Mouse (Mus musculus): ENCODE results near the gene Gm39566. TPM values are rescaled to one million over a fixed set of nuclear protein-coding genes. Genes with fewer than 3 reads are reported as not detected.

Gm39566 gene
- total RNA-seq, 2 experiments from 2014 or later, result not detected

DNA sequence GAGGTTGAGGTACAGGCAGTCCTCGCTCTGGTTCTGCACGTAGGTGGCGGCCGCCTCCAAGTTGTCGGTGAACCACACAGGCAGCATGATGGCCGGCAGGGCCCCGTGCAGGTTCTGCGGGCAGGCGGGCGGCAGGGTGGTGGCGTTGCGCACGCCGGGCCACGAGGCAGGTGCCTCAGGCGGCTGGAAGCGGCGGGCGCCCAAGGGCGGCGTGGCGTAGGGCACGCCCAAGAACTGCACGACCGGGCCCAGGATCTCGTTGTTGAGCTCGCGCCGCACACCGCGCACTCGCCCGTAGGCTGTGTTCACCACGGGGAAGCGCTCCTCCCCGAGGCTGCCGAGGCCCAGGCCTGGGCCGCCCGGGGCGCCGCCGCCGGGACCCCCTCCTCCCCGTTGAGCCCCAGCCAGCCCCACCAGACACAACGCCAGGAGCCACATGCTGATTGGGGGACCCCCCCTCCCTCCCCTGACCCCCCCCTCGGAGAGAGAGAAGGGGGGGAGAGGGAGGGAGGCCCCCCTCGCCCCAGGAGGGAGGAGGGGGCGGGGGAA lies 19.0 kb upstream of the Gm39566 start:
- no peak for DNase-seq (ENCODE audit: low spot score)

DNA sequence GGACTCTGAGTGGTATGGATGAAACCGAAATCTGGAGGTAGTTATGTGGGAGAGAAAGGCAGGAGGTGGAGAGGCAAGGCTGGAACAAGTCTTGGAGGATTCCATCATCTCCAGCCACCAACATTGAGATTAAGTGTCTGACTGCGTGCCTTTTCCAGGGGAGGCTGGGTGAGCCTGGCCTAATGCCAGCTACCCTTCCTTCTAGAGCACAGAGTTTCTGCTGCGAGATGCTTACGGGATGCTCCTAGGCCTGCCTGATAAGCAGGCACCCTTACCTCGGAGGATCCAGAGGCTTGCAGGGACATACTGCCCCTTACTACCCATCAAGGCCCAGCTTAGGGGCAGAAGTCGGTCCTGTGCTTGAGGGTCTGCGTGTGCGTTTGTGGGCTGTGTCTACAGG lies 18.5 kb upstream of the Gm39566 start:
- no peak for DNase-seq (ENCODE audit: low spot score)

DNA sequence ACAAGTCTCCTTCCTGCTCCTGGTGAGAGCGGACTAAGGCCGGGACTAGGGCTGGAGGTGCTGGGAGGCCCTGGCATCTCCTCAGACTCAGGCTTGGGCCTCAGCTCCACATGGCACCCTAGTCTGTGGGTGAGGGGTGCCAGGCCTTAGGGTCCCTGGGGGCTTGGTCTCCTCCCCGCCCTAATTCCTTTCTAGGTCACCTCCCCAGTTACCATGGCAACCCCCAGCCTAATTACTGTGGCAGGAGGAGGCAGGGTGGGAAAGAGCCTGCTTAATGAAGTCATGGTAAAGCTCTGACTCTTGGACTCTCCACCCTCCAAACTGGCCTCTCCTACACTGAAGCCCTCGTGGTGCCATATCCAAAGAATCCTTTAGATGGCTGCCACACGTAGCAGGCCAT lies 13.7 kb upstream of the Gm39566 start:
- no peak for DNase-seq (ENCODE audit: low spot score)

DNA sequence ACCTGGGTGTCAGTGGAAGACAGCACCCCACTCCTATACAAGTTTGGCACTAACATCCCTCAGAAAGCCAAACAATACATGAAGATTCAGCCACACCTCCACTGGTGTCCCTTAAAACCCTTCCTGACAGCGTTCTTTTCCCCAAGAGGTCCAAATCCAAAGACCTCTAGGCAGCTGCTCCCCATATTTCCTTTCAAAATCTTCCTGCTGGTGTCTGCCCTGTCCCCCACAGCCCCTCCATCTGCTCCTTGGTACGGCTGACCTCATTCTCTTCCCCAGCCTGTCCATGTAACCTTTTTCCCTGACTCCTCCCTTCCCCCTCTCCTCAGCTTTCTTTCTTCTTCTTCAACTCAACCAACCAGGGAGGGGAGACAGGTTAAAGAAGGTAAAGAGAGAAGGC lies 8.4 kb upstream of the Gm39566 start:
- DNase-seq (ENCODE audit: low spot score), result no peak

DNA sequence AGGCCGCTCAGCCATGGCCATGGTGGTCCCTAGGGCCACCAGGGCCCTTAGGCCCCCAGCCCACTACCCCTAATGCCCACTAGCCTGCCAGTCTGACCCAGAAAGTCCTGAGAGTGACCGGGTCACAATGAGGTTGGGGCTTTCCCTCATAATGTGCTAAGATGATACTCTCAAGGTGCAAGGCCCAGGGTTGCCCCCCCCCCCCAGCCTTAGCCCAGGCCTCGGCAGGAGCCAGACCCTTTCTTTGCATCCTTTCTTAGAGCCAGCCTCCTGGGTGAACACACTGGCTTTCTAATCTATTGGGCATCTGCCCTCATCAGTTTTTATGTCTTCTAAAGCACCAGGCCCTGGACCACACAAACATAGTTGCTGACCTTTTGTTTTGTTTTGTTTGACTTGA lies 7.0 kb upstream of the Gm39566 start, which contains the start of gene Spem1:
Spem1 (minus strand) TSS at position 101 of the 400 bp plus-strand sequence.
- no peak for DNase-seq (ENCODE audit: low spot score)

DNA sequence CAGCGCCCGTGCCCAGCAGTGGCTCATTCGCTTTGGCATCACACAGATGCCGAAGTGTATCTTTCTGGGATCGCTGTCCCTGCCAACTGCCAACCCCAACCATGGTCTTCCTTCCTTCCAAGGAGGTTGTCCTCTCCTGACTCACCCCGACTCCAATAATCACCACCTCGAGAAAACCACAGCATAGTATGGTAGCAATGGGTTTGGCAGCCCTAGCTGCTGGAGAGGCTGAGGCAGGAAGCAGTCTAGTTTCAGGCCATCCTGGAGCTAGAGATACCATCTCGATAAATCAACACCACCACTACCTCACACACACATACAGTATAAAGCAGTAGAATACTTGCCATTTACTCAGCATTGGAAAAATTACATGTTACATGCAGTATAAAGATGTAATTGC lies 3.8 kb upstream of the Gm39566 start:
- DNase-seq (ENCODE audit: low spot score), result no peak

DNA sequence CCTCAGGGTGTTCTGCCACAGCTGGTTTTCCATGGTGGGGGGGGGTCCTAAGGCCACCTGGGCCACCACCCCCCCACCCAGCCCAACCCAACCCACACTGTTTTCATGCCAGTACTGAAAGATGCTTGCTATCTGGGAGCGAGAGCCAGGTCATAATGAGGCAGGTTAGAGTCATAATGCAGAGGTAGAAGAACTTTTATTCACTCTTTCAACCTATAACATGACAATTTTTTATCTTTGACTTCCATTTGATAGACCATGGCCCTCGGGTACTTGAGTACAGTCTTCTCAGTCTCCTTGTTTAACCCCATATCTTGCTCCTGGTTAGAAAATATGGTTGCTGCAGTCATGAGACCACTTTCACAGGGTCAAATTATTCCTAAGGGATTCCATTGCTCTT lies 3.3 kb upstream of the Gm39566 start, which contains the start of gene Spem2:
Spem2 (minus strand) TSS at position 101 of the 400 bp plus-strand sequence.
- no peak for DNase-seq (ENCODE audit: low spot score)

DNA sequence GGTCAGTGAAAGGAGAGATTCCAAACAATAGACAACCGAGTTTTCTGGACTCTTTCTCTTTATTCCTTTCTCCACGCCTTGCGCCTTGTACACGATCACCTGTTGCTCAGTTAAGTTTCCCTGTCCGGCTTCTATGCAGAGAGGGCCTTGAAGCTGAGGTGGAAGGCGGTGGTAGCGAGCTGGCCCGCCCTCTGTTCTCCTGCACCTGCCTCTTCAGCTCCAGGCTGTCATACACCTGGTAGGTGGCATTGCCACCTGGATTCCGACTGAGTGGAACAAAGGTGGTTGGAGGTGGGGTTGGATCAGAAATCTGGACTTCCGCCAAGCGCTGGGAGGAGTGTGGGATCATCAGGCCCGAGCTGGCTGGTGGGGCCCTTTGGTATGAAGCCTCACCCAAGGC lies 1.4 kb upstream of the Gm39566 start:
- DNase-seq (ENCODE audit: low spot score), result no peak

DNA sequence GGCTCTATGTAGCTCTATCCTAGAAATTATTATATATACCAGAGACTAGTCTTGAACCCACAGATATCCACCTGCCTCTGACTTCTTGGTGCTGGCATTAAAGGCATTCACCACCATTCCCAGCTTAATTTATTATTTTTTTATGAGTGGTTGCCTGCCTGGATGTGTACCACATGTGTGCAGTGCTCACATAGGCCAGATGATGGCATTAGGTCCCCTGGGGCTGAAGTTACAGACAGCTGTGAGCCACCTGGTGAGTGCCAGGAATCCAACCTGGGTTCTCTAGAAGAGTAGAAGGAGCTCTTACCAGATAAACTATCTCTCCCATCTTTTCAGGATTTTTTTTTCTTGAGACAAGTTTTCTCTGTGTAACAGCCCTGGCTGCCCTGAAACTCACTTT lies 4.8 kb downstream of the Gm39566 start:
- DNase-seq (ENCODE audit: low spot score), result no peak

DNA sequence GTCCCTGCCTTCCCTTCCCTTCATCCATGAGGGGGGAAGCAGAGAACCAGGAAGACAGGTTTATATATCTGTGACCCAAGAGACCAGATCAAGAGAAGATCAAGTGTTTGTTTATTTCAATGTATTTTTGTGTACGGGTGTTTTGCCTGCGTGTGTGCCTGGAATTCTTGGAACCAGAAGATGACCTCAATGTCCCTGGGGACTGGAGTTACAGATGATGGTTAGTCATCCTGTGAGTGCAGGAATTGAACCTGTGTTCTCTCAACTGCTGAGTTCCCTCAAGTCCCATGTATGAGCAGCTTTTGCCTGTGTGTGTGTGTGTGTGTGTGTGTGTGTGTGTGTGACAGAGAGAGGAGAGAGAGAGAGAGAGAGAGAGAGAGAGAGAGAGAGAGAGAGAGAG lies 7.5 kb downstream of the Gm39566 start:
- DNase-seq (ENCODE audit: low spot score), result no peak

DNA sequence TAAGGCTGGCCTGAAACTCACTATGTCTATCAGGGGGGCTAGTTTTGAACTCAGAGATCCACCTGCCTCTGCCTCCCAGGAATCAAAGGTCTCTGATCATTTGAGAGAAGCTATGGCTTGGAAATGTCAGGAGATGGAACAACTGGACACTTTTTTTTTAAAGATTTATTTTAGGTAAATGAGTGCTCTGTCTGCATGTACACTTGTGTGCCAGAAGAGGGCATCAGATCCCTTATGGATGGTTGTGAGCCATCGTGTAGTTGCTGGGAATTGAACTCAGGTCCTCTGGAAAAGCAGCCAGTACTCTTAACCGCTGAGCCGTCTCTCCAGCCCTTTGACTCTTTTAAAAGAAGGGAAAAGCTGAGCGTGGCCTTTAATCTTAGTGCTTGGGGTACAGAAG lies 8.7 kb downstream of the Gm39566 start:
- no peak for DNase-seq (ENCODE audit: low spot score)

DNA sequence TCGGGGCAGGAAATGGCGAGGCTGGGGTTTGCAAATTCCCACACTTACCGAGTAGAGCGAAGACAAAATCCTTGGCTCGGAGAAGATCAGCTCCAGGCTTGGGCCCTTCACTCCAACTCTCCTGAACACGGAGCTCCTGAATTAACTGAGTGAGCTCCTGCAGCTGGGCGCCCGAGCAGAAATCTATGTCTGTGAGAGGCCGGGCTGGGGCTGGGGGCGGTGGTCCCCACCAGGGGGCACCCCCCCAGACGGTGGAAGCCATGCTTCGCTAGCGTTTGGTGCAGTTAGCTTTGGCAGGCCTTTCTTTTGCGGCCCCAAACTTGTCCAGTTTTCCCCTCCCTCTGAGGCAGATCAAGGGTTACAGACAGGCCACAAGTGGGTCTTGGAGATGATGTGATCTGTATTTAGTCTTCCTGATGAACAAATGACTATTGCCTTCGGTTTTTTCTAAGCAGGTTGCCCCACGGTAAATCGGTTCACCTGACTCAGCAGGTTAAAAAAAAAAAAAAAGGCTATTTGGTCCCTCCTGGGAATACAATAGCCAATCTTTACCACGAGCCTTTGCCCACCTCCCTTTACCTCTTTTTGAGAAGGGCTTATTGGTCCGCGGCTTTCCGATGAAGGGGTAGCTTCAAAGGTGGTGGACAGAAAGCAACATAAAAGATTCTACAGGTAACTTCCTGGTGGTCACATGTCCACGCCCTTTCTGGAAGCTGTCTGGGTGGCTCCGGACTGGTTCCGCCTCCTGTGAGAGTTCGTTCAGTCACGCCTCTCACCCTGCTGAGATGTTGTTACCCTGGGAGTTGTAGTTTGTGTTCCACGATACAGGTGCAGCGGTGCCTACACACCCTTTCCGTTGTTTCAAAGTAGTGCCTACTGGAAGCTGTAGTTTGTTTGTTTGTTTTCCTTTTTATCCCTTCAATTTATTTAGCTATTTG lies 9.9 kb downstream of the Gm39566 start, which contains the start of gene Tmem102:
Tmem102 (minus strand) TSS at position 653 of the 938 bp plus-strand sequence.
- DNase-seq (ENCODE audit: low spot score), result no peak

DNA sequence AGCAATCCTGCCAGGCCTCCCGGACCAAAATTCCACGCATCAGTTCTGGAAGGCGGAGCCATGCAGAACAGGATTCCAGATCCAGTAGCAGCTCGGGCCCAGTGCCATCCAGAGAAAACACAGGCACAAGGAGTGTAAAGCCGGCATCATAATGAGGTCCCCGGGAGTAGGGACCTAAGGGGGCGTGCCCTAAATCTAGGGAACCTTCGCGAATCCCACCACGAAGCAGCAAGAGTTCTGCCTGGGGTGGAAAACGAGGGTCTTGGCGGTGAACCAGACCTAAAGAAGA lies 10.5 kb downstream of the Gm39566 start:
- no peak for DNase-seq (ENCODE audit: low spot score)

DNA sequence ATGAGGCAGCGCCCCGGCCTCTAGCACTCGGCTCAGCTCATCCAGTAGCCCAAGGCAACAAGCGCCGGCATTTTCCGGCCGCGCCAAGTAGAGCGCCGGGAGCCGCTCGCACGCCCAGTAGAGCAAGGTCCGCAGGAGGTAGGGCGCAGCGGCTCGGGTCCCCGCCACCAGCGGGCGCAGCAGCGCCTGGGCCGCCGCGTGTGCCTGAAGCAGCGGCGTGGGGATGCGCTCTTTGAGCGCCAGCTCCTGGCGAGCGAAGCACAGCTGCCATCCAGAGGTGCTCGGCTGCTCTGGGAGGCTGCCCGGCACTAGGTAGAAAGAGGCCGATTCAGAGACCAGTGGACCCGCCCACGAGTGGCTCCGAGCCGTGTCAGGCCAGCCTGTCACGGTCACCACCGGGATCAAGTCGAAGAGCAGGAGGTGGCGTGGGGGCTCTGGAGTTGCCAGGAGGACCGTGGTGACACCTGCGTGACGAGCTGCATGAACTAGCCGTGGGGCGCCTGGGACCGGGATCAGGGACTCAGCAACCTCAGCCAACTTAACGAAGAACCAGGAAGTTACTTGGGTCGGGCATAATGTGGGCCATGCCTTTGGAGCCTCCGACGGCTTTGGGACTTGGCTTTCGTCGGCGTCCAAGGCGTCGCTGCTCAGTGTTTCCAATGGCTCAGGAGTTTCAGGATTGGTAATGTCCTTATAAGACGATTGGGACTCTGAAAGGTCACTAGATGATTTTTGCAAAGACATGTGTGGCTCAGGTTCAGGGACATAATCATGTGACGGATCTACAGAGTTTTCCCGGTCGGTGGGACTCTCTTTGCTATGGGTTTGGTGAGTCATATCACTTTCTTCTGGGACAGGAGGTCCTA lies 11.1 kb downstream of the Gm39566 start:
- peak; percentile 70 for DNase-seq (ENCODE audit: low spot score)

DNA sequence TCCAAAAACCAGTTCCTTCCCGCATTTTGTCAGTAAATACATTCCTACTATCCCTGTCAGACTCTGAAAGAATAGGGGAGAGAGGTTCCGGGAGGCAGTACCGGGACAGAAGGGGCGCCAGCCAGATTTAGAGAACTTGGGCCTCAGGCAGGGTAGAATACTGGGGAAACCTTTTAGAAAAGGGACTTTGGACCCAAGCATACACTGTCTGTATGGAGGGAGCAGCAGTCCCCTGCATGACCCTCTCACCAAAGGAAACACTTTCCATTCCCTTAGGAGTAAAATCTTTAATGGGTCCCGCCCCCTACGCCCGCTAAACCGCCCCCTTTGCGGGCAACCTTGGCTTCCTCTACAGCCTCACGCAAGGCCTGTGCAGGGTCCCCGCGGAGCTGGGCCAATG lies 11.8 kb downstream of the Gm39566 start:
- no peak for DNase-seq (ENCODE audit: low spot score)

DNA sequence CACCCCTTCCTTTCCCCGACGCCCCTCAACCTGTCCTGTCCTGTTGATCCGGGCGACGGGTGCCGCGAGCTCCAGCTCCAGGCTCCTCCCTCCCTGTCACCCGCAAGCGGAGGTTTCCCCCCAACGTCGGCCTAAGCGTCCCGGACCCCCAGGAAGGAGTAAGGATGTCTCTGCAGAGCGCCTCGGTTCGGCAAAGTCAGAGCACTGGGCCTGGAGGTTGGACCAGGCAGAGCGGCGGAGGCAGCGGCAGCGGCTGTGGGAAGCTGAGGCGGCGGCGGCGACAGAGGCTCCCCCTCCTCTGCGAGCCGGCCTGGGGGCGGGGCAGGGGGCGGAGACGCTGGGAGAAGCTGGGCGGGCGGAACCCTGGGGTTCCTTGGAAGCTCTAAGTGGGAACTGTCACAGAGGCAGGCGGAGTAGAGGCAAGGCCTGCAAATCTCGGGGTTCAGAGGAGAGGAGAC lies 12.4 kb downstream of the Gm39566 start:
- peak; percentile 88 for DNase-seq (ENCODE audit: low spot score)

DNA sequence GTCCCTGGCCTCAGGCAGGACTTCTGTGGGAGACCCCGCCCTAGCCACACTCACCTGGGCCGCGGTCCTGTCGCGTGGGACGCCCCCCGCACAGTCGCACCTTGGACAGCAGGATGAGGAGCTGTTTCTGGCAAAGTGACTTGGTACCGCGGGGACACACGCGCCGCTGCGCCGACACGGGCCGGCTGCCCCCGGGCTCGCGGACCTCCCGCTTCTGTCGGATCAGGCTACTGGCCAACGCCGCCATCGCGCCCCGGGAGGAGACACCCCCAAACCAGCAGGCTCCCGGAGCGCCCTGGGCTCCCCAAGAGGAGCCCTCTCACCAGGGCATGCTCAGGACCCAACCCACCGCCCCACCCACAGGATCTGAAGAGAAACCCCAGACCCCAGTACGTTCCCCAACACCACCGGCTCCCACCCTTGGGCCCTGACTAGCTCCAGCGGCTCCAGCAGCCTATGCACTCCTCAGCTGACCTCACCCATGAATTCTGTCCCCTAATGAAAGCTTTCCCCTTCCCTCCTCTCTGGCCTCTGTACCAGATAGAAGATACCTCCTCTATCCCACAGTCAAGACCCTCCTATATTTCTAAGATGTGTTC lies 13.6 kb downstream of the Gm39566 start, which contains the start of gene Fgf11:
Fgf11 (minus strand) TSS at position 479 of the 599 bp plus-strand sequence.
- DNase-seq (ENCODE audit: low spot score), result no peak

DNA sequence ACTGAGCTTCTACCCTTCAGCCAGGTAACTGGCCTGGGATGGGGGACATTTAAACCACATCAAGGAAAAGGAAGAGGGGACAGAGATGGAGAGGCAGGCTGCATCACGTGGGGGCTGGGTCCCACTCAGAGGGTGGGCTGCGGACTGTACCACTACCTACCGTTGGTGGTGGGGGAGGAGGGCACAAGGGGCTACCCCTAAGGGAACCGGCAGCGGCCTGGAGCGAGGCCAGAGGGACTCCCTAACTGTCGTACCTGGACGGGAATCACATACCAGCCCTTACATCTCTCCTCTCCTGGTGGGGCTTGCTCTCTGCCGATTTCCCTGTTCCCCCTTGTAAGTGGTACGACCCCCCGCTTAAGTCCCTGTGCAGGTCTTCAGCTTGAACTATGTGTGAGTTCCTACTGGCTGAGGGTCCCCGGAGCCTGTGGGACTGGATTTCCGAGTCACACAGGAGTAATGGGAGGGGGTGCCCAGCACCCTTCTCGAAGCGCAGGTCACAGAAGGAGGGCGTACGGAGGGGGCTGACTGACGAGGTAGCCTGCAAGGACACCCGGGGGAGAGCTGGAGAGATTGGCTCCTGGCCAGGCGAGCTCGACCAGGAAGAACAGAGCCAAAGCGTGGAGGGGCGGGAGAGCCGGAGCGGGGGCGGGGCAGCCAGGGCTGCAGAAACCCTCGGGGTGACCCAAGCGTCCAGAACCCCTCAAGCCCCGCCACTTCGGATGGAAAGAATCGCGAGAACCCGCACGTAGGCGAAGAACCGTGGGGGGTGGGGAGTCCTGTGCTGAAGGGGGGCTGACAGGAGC lies 14.5 kb downstream of the Gm39566 start:
- no peak for DNase-seq (ENCODE audit: low spot score)

DNA sequence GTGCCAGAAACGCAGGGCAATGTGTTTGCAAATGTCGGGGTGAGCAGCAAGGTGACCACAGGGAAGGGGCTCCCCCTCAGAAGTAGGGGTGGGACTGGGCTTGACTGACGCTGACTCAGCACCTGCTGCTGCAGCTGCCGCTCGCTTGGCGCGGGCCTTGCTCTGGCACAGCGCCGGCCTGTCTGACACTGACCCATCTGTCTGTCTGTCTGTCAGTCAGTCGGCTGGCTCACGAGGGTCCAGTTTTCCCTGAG lies 15.0 kb downstream of the Gm39566 start:
- no peak for DNase-seq (ENCODE audit: low spot score)

DNA sequence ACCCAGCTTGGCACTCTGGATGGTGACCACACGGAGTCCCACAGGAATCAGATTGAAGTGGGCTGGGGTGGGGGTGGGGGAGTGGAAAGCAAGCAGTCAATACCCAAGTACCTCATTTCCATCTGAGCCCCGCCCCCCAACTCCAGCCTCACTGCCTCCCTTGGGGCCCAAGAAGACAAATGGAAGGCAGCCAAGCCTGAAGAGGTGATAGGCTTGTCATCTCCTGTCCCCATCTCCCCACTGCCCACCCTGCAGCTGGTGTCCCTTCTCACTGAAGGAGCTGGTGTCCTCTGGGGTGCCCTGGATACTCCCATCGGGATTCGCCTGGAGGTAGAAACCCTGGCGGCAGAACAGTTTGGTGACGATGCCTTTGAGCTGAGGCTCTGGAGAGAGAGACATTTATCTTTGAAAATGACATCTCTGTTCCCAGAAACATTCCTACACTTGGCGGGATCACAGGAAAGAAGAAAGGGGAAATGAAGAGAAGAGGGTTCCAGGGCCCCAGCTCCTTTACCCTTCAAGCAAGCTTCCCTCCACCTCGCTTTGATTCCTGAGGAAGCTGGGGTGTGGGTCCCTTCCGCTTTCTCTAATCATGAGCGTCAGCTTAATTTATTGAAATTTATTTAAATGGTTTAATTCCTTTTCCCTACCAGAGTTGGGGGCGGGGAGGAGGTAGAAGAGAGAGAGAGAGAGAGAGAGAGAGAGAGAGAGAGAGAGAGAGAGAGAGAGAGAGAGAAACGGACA lies 15.5 kb downstream of the Gm39566 start:
- DNase-seq (ENCODE audit: low spot score), result no peak
